Mouse (Mus musculus) liver, adult 2 months (tissue): ENCODE measurements around the gene Zbtb20. TPM values are rescaled to one million over a fixed set of nuclear protein-coding genes. Genes with fewer than 3 reads are reported as not detected.

ENCODE experiments used
- DNase-seq: peaks from one replicate; pipeline ENCODE4 v3.0.0-alpha.2; 2011; ENCODE audit warnings: low read depth, low spot score; ENCODE audit errors: extremely low read depth
- H3K27ac ChIP-seq: fragments of 200-500 bp; replicated peaks from 2 replicates; pipeline ENCODE4 v1.5.1; 2012; ENCODE audit warnings: low read depth, mild to moderate bottlenecking, control low read depth, inconsistent platforms, low read length; ENCODE audit not compliant: insufficient read depth
- H3K27me3 ChIP-seq: fragments of 200-500 bp; 2 replicates; pipeline ENCODE4 v1.6.1; 2012; ENCODE audit warnings: mild to moderate bottlenecking, moderate library complexity, low read length, inconsistent platforms; ENCODE audit not compliant: control insufficient read depth, insufficient read depth
- H3K36me3 ChIP-seq: fragments of 200-500 bp; 2 replicates; pipeline ENCODE4 v1.6.1; 2012; ENCODE audit warnings: low read length, inconsistent platforms; ENCODE audit not compliant: control insufficient read depth, insufficient read depth
- H3K4me1 ChIP-seq: fragments of 200-500 bp; 2 replicates; pipeline ENCODE4 v1.6.1; 2011; ENCODE audit warnings: low read length; ENCODE audit not compliant: control insufficient read depth, insufficient read depth
- H3K4me3 ChIP-seq: fragments of 200-500 bp; 2 replicates; pipeline ENCODE4 v1.5.1; 2011; ENCODE audit warnings: low read depth, mild to moderate bottlenecking, control low read depth, low read length, moderate library complexity; ENCODE audit not compliant: insufficient read depth
- H3K79me2 ChIP-seq: fragments of 200-500 bp; 2 replicates; pipeline ENCODE4 v1.6.1; 2012; ENCODE audit warnings: inconsistent platforms, mild to moderate bottlenecking, low read length, moderate library complexity; ENCODE audit not compliant: control insufficient read depth, insufficient read depth
- H3K9ac ChIP-seq: fragments of 200-500 bp; 2 replicates; pipeline ENCODE4 v1.6.1; 2012; ENCODE audit warnings: low read depth, mild to moderate bottlenecking, control low read depth, inconsistent platforms, low read length
- CTCF ChIP-seq: fragments of 200-500 bp; IDR thresholded peaks from 2 replicates; pipeline ENCODE4 v1.5.1; 2011; ENCODE audit warnings: low read depth, low read length, control low read depth
- POLR2A ChIP-seq: fragments of 200-500 bp; IDR thresholded peaks from 2 replicates; pipeline ENCODE4 v1.6.1; 2011; ENCODE audit warnings: low read length, control low read depth; ENCODE audit not compliant: insufficient read depth; ENCODE audit errors: extremely low read depth
- WGBS: fragments of 180-500 bp; shearing (Covaris S2); methylation state at CpG from one replicate; pipeline ENCODE4 v1.1.7; 2018; 5-methylcytosine and 5-hydroxymethylcytosine counted together
- polyA plus RNA-seq: library from polyadenylated mRNA; depleted of rRNA; stranded (reverse); fragments of >200 nt; gene quantifications from 2 replicates; pipeline ENCODE4 v1.2.3, GENCODE M21; 2012
- total RNA-seq: library from RNA; depleted of rRNA; stranded (reverse); fragments of >200 nt; gene quantifications from 2 replicates; pipeline ENCODE4 v1.2.3, GENCODE M21; 2014

The Zbtb20 gene
- total and polyA plus RNA-seq, 2 experiments: 17.8 to 52.6 TPM

GRCm38 (mm10) chr16:43690211-43690690 lies 814.6 kb downstream of the Zbtb20 start:
- H3K27me3 ChIP-seq: no peaks in the 10 kb centered on the region
- H3K4me1 ChIP-seq: no peaks in the 10 kb centered on the region
- no peak for TF ChIP-seq POLR2A
- no peak for TF ChIP-seq CTCF
- no peak overlapping the region for H3K9ac ChIP-seq
- H3K27ac ChIP-seq: no peak overlapping the region
- H3K36me3 ChIP-seq: no peaks in the 10 kb centered on the region
- no peak overlapping the region for H3K4me3 ChIP-seq
- WGBS: 84% methylated on average over 3 of the region's 3 CpGs
- DNase-seq: no peak
- H3K79me2 ChIP-seq: no peaks in the 10 kb centered on the region

GRCm38 (mm10) chr16:43690912-43691311 lies 815.2 kb downstream of the Zbtb20 start:
- Histone ChIP-seq H3K4me1 (no peaks in the 10 kb centered on the region), H3K79me2 (no peaks in the 10 kb centered on the region), H3K9ac (no peak overlapping the region), H3K4me3 (no peak overlapping the region), H3K27me3 (no peaks in the 10 kb centered on the region), H3K36me3 (no peaks in the 10 kb centered on the region), H3K27ac (no peak overlapping the region)
- 73% methylated on average over 2 of the region's 2 CpGs for WGBS
- TF ChIP-seq CTCF (no peak), POLR2A (no peak)
- no peak for DNase-seq

GRCm38 (mm10) chr16:43691741-43692140 lies 816.1 kb downstream of the Zbtb20 start:
- H3K9ac ChIP-seq: no peak overlapping the region
- H3K27me3 ChIP-seq: no peaks in the 10 kb centered on the region
- TF ChIP-seq POLR2A (no peak), CTCF (no peak)
- no peaks in the 10 kb centered on the region for H3K79me2 ChIP-seq
- DNase-seq: no peak
- no peak overlapping the region for H3K4me3 ChIP-seq
- no peak overlapping the region for H3K27ac ChIP-seq
- no peaks in the 10 kb centered on the region for H3K4me1 ChIP-seq
- 92% methylated on average over 5 of the region's 5 CpGs for WGBS
- H3K36me3 ChIP-seq: no peaks in the 10 kb centered on the region
